Mouse (Mus musculus) liver, embryonic 11.5 days (tissue): ENCODE data around the gene Sec14l1. TPM values are rescaled to one million over a fixed set of nuclear protein-coding genes. Genes with fewer than 3 reads are reported as not detected.
A peak's percentile ranks its signal among the peaks of the same experiment; 100 is the strongest.

Source experiments
- ATAC-seq: fragments of 200-750 bp; cut with Nextera tagmentation; replicated peaks from 2 replicates; pipeline ENCODE4 v1.8.0; 2017; ENCODE audit warnings: moderate number of reproducible peaks, mild to moderate bottlenecking, moderate TSS enrichment, moderate library complexity; ENCODE audit not compliant: low FRiP score
- DNase-seq: peaks from one replicate; pipeline ENCODE4 v3.0.0-alpha.2; 2017; ENCODE audit warnings: low spot score
- H3K27ac ChIP-seq: fragments of 300-500 bp; sonication (generic); 2 replicates; pipeline ENCODE4 v1.5.1; 2014; ENCODE audit warnings: mild to moderate bottlenecking, low read depth, low read length, control low read depth
- H3K27me3 ChIP-seq: fragments of 300-500 bp; sonication (generic); replicated peaks from 2 replicates; pipeline ENCODE4 v1.6.1; 2014; ENCODE audit warnings: low read length, mixed read lengths; ENCODE audit not compliant: control insufficient read depth, insufficient read depth
- H3K36me3 ChIP-seq: fragments of 300-500 bp; sonication (generic); 2 replicates; pipeline ENCODE4 v1.6.1; 2014; ENCODE audit warnings: mild to moderate bottlenecking, low read length, moderate library complexity, mixed read lengths; ENCODE audit not compliant: control insufficient read depth, insufficient read depth
- H3K4me1 ChIP-seq: fragments of 300-500 bp; sonication (generic); replicated peaks from 2 replicates; pipeline ENCODE4 v1.6.1; 2014; ENCODE audit warnings: low read length, mixed read lengths; ENCODE audit not compliant: control insufficient read depth, insufficient read depth
- H3K4me2 ChIP-seq: fragments of 300-500 bp; sonication (generic); 2 replicates; pipeline ENCODE4 v1.6.1; 2014; ENCODE audit warnings: mild to moderate bottlenecking, control low read depth, moderate library complexity
- H3K4me3 ChIP-seq: fragments of 300-500 bp; sonication (generic); 2 replicates; pipeline ENCODE4 v1.5.1; 2014; ENCODE audit warnings: low read depth, low read length, control low read depth
- H3K9ac ChIP-seq: fragments of 300-500 bp; sonication (generic); 2 replicates; pipeline ENCODE4 v1.6.1; 2014; ENCODE audit warnings: low read depth, low read length, control low read depth
- H3K9me3 ChIP-seq: fragments of 300-500 bp; sonication (generic); 2 replicates; pipeline ENCODE4 v1.6.1; 2016; ENCODE audit warnings: low read length, inconsistent platforms, mixed read lengths; ENCODE audit not compliant: control insufficient read depth
- WGBS: fragments of 180-500 bp; shearing (Covaris S2); extraction: QIAGEN DNeasy Blood & Tissue Kit; methylation state at CpG from one replicate; pipeline ENCODE4 v1.1.7; 2014; 5-methylcytosine and 5-hydroxymethylcytosine counted together
- polyA plus RNA-seq: library from polyadenylated mRNA; unstranded; fragments of >200 nt; fragmentation: Nextera tagmentation; extraction: Ambion mirVana; gene quantifications from 2 replicates; pipeline ENCODE4 v1.2.1, GENCODE M21; 2014

Sec14l1 gene
- polyA plus RNA-seq, 1 experiment from 2014 or later = 20.9 TPM

- H3K4me2 ChIP-seq = no peak overlapping the region
- H3K9me3 ChIP-seq = peaks cover 11% of the 10 kb centered on the region; the same call in 1 of the 2 replicates
- no peak overlapping the region for H3K9ac ChIP-seq
- DNase-seq (peak; percentile 69), ATAC-seq (peak; percentile 59; the same call in 1 of the 2 replicates)
- no peak overlapping the region for H3K4me3 ChIP-seq
- H3K36me3 ChIP-seq = no peaks in the 10 kb centered on the region
- H3K27me3 ChIP-seq = no peaks in the 10 kb centered on the region
- no peaks in the 10 kb centered on the region for H3K4me1 ChIP-seq
- WGBS = 42% methylated on average over 10 of the region's 11 CpGs
- H3K27ac ChIP-seq = no peak overlapping the region
Measured at GRCm38 (mm10) chr11:117177303-117177979, 62.5 kb downstream of the Sec14l1 start.

- 82% methylated on average over 5 of the region's 5 CpGs for WGBS
- ATAC-seq = no peak
Measured at GRCm38 (mm10) chr11:117179902-117180301, 64.9 kb downstream of the Sec14l1 start.

GRCm38 (mm10) chr11:117182808-117183207, 67.8 kb downstream of the Sec14l1 start:
- Histone ChIP-seq H3K27ac (no peak overlapping the region), H3K27me3 (no peaks in the 10 kb centered on the region), H3K36me3 (no peaks in the 10 kb centered on the region), H3K4me1 (no peaks in the 10 kb centered on the region), H3K4me3 (no peak overlapping the region), H3K9me3 (peaks cover 11% of the 10 kb centered on the region; the same call in 1 of the 2 replicates), H3K9ac (no peak overlapping the region), H3K4me2 (no peak overlapping the region)
- DNase-seq (no peak), ATAC-seq (no peak)
- WGBS = 74% methylated on average over 3 of the region's 3 CpGs

More at GRCm38 (mm10) chr11:117179902-117180301, 64.9 kb downstream of the Sec14l1 start:
- Histone ChIP-seq H3K4me3 (no peak overlapping the region), H3K36me3 (no peaks in the 10 kb centered on the region), H3K27me3 (no peaks in the 10 kb centered on the region), H3K27ac (no peak overlapping the region), H3K9ac (no peak overlapping the region), H3K4me1 (no peaks in the 10 kb centered on the region), H3K4me2 (no peak overlapping the region), H3K9me3 (peaks cover 11% of the 10 kb centered on the region; the same call in 1 of the 2 replicates)
- no peak for DNase-seq

- H3K4me1 ChIP-seq = no peaks in the 10 kb centered on the region
- H3K4me3 ChIP-seq = no peak overlapping the region
- no peaks in the 10 kb centered on the region for H3K27me3 ChIP-seq
- no peak overlapping the region for H3K9ac ChIP-seq
- H3K27ac ChIP-seq = no peak overlapping the region
- no peaks in the 10 kb centered on the region for H3K36me3 ChIP-seq
- H3K9me3 ChIP-seq = peaks cover 11% of the 10 kb centered on the region; the same call in 1 of the 2 replicates
- DNase-seq (no peak), ATAC-seq (no peak)
- 76% methylated on average over 3 of the region's 3 CpGs for WGBS
- H3K4me2 ChIP-seq = no peak overlapping the region
Measured at GRCm38 (mm10) chr11:117183299-117183698, 68.3 kb downstream of the Sec14l1 start.

GRCm38 (mm10) chr11:117183841-117184240, 68.9 kb downstream of the Sec14l1 start:
- H3K9ac ChIP-seq = no peak overlapping the region
- no peak overlapping the region for H3K4me3 ChIP-seq
- 75% methylated on average over 5 of the region's 5 CpGs for WGBS
- ATAC-seq (no peak), DNase-seq (no peak)
- H3K27me3 ChIP-seq = no peaks in the 10 kb centered on the region
- H3K4me1 ChIP-seq = no peaks in the 10 kb centered on the region
- no peak overlapping the region for H3K4me2 ChIP-seq
- H3K36me3 ChIP-seq = no peaks in the 10 kb centered on the region
- H3K9me3 ChIP-seq = peaks cover 11% of the 10 kb centered on the region; the same call in 1 of the 2 replicates
- no peak overlapping the region for H3K27ac ChIP-seq

GRCm38 (mm10) chr11:117185076-117185933, 70.3 kb downstream of the Sec14l1 start:
- peaks cover 7% of the 10 kb centered on the region; the same call in 1 of the 2 replicates for H3K9me3 ChIP-seq
- ATAC-seq (no peak), DNase-seq (no peak)
- H3K27me3 ChIP-seq = no peaks in the 10 kb centered on the region
- no peaks in the 10 kb centered on the region for H3K4me1 ChIP-seq
- 59% methylated on average over 21 of the region's 21 CpGs for WGBS
- no peak overlapping the region for H3K4me2 ChIP-seq
- no peaks in the 10 kb centered on the region for H3K36me3 ChIP-seq
- no peak overlapping the region for H3K9ac ChIP-seq
- no peak overlapping the region for H3K4me3 ChIP-seq
- no peak overlapping the region for H3K27ac ChIP-seq

GRCm38 (mm10) chr11:117191524-117191923, 76.6 kb downstream of the Sec14l1 start:
- H3K27ac ChIP-seq = no peak overlapping the region
- H3K27me3 ChIP-seq = no peaks in the 10 kb centered on the region
- no peaks in the 10 kb centered on the region for H3K9me3 ChIP-seq
- H3K4me1 ChIP-seq = no peaks in the 10 kb centered on the region
- DNase-seq (no peak), ATAC-seq (no peak)
- no peaks in the 10 kb centered on the region for H3K36me3 ChIP-seq
- no peak overlapping the region for H3K4me2 ChIP-seq
- WGBS = 70% methylated on average over 5 of the region's 5 CpGs
- no peak overlapping the region for H3K9ac ChIP-seq
- no peak overlapping the region for H3K4me3 ChIP-seq

- Histone ChIP-seq H3K9ac (no peak overlapping the region), H3K4me3 (no peak overlapping the region), H3K4me2 (no peak overlapping the region), H3K27ac (no peak overlapping the region), H3K27me3 (peaks cover 15% of the 10 kb centered on the region), H3K36me3 (no peaks in the 10 kb centered on the region), H3K9me3 (no peaks in the 10 kb centered on the region), H3K4me1 (no peaks in the 10 kb centered on the region; the same call in 1 of the 2 replicates)
- ATAC-seq = no peak
- no peak for DNase-seq
- 70% methylated on average over 11 of the region's 11 CpGs for WGBS
Measured at GRCm38 (mm10) chr11:117194475-117194937, 79.5 kb downstream of the Sec14l1 start.
